Mouse (Mus musculus): ENCODE measurements at regions not wholly inside any gene's neighbourhood (a gene's known extent, or its start where the extent isn't known, plus 50 kb on each side); places are given as distances from the start of the nearest gene placed in this dataset.

GRCm38 (mm10) chr11:90088473-90088872 is 58.3 kb downstream of the Tmem100 start:
- DNase-seq (ENCODE audit: low spot score) (no peak), ATAC-seq (ENCODE audit: insufficient read depth, low read depth) (no peak)
- Histone ChIP-seq H3K4me3 (ENCODE audit: low read depth, low read length) (no peak overlapping the region), H3K27me3 (ENCODE audit: control insufficient read depth, insufficient read depth, low read length) (no peaks in the 10 kb centered on the region), H3K9ac (replicated peaks; ENCODE audit: low read depth, low read length) (no peak overlapping the region), H3K9me3 (replicated peaks; ENCODE audit: control insufficient read depth, low read length) (no peaks in the 10 kb centered on the region), H3K4me2 (ENCODE audit: low read depth, low read length) (no peak overlapping the region), H3K36me3 (replicated peaks; ENCODE audit: control insufficient read depth, insufficient read depth, low read length) (no peaks in the 10 kb centered on the region), H3K4me1 (ENCODE audit: control insufficient read depth, insufficient read depth) (0 out of 2 replicates have a peak, but pooled peaks cover 5% of the 10 kb centered on the region), H3K27ac (ENCODE audit: low read depth) (no peak overlapping the region)
- 66% methylated on average over 4 of the region's 4 CpGs for WGBS
- TF ChIP-seq EP300 (IDR thresholded peaks at IDR 0.05; ENCODE audit: low read depth), result no peak
- no peak for TF ChIP-seq CTCF (IDR thresholded peaks at IDR 0.05; ENCODE audit: low read depth)

GRCm38 (mm10) chr11:90094052-90094451 is 63.9 kb downstream of the Tmem100 start:
- no peak overlapping the region for H3K27ac ChIP-seq (ENCODE audit: low read depth)
- peaks cover 10% of the 10 kb centered on the region for H3K4me1 ChIP-seq (ENCODE audit: control insufficient read depth, insufficient read depth)
- ATAC-seq (ENCODE audit: insufficient read depth, low read depth), result no peak
- H3K4me3 ChIP-seq (ENCODE audit: low read depth, low read length), result no peak overlapping the region
- H3K36me3 ChIP-seq (replicated peaks; ENCODE audit: control insufficient read depth, insufficient read depth, low read length), result no peaks in the 10 kb centered on the region
- no peak for TF ChIP-seq EP300 (IDR thresholded peaks at IDR 0.05; ENCODE audit: low read depth)
- no peak for TF ChIP-seq CTCF (IDR thresholded peaks at IDR 0.05; ENCODE audit: low read depth)
- WGBS, result 26% methylated on average over 7 of the region's 7 CpGs
- no peak overlapping the region for H3K4me2 ChIP-seq (ENCODE audit: low read depth, low read length)
- H3K9me3 ChIP-seq (replicated peaks; ENCODE audit: control insufficient read depth, low read length), result no peaks in the 10 kb centered on the region
- H3K27me3 ChIP-seq (ENCODE audit: control insufficient read depth, insufficient read depth, low read length), result no peaks in the 10 kb centered on the region
- DNase-seq (ENCODE audit: low spot score), result no peak
- H3K9ac ChIP-seq (replicated peaks; ENCODE audit: low read depth, low read length), result no peak overlapping the region

- 71% methylated on average over 7 of the region's 7 CpGs for WGBS
- no peaks in the 10 kb centered on the region for H3K36me3 ChIP-seq (replicated peaks; ENCODE audit: control insufficient read depth, insufficient read depth, low read length)
- DNase-seq (ENCODE audit: low spot score) (no peak), ATAC-seq (ENCODE audit: insufficient read depth, low read depth) (no peak)
- H3K9me3 ChIP-seq (replicated peaks; ENCODE audit: control insufficient read depth, low read length), result no peaks in the 10 kb centered on the region
- no peak overlapping the region for H3K4me2 ChIP-seq (ENCODE audit: low read depth, low read length)
- H3K4me3 ChIP-seq (ENCODE audit: low read depth, low read length), result no peak overlapping the region
- TF ChIP-seq CTCF (IDR thresholded peaks at IDR 0.05; ENCODE audit: low read depth), result no peak
- TF ChIP-seq EP300 (IDR thresholded peaks at IDR 0.05; ENCODE audit: low read depth), result no peak
- H3K9ac ChIP-seq (replicated peaks; ENCODE audit: low read depth, low read length), result no peak overlapping the region
- no peaks in the 10 kb centered on the region for H3K27me3 ChIP-seq (ENCODE audit: control insufficient read depth, insufficient read depth, low read length)
- H3K27ac ChIP-seq (ENCODE audit: low read depth), result no peak overlapping the region
- H3K4me1 ChIP-seq (ENCODE audit: control insufficient read depth, insufficient read depth), result peaks cover 17% of the 10 kb centered on the region
These were observed 64.7 kb downstream of the Tmem100 start for GRCm38 (mm10) chr11:90094700-90095355.

- Histone ChIP-seq H3K27me3 (ENCODE audit: control insufficient read depth, insufficient read depth, low read length) (no peaks in the 10 kb centered on the region), H3K9me3 (replicated peaks; ENCODE audit: control insufficient read depth, low read length) (no peaks in the 10 kb centered on the region), H3K36me3 (replicated peaks; ENCODE audit: control insufficient read depth, insufficient read depth, low read length) (no peaks in the 10 kb centered on the region), H3K4me2 (ENCODE audit: low read depth, low read length) (no peak overlapping the region), H3K4me3 (ENCODE audit: low read depth, low read length) (no peak overlapping the region), H3K4me1 (ENCODE audit: control insufficient read depth, insufficient read depth) (peaks cover 28% of the 10 kb centered on the region), H3K27ac (ENCODE audit: low read depth) (no peak overlapping the region), H3K9ac (replicated peaks; ENCODE audit: low read depth, low read length) (no peak overlapping the region)
- no peak for ATAC-seq (ENCODE audit: insufficient read depth, low read depth)
- no peak for DNase-seq (ENCODE audit: low spot score)
- TF ChIP-seq CTCF (IDR thresholded peaks at IDR 0.05; ENCODE audit: low read depth), result no peak
- TF ChIP-seq EP300 (IDR thresholded peaks at IDR 0.05; ENCODE audit: low read depth), result no peak
- 53% methylated on average over 7 of the region's 7 CpGs for WGBS
These were observed 68.3 kb downstream of the Tmem100 start for GRCm38 (mm10) chr11:90098471-90098870.

GRCm38 (mm10) chr11:90099178-90099577 is 69.0 kb downstream of the Tmem100 start:
- Histone ChIP-seq H3K27me3 (ENCODE audit: control insufficient read depth, insufficient read depth, low read length) (no peaks in the 10 kb centered on the region), H3K4me1 (ENCODE audit: control insufficient read depth, insufficient read depth) (peaks cover 25% of the 10 kb centered on the region), H3K27ac (ENCODE audit: low read depth) (no peak overlapping the region), H3K9me3 (replicated peaks; ENCODE audit: control insufficient read depth, low read length) (no peaks in the 10 kb centered on the region), H3K9ac (replicated peaks; ENCODE audit: low read depth, low read length) (no peak overlapping the region), H3K4me3 (ENCODE audit: low read depth, low read length) (no peak overlapping the region), H3K36me3 (replicated peaks; ENCODE audit: control insufficient read depth, insufficient read depth, low read length) (no peaks in the 10 kb centered on the region), H3K4me2 (ENCODE audit: low read depth, low read length) (no peak overlapping the region)
- ATAC-seq (ENCODE audit: insufficient read depth, low read depth) (no peak), DNase-seq (ENCODE audit: low spot score) (no peak)
- WGBS, result 40% methylated on average over 1 of the region's 1 CpGs
- no peak for TF ChIP-seq CTCF (IDR thresholded peaks at IDR 0.05; ENCODE audit: low read depth)
- no peak for TF ChIP-seq EP300 (IDR thresholded peaks at IDR 0.05; ENCODE audit: low read depth)

GRCm38 (mm10) chr11:90100161-90100560 is 70.0 kb downstream of the Tmem100 start:
- H3K4me2 ChIP-seq (ENCODE audit: low read depth, low read length), result no peak overlapping the region
- no peak overlapping the region for H3K9ac ChIP-seq (replicated peaks; ENCODE audit: low read depth, low read length)
- WGBS, result 75% methylated on average over 2 of the region's 2 CpGs
- TF ChIP-seq EP300 (IDR thresholded peaks at IDR 0.05; ENCODE audit: low read depth), result no peak
- no peak for TF ChIP-seq CTCF (IDR thresholded peaks at IDR 0.05; ENCODE audit: low read depth)
- DNase-seq (ENCODE audit: low spot score), result no peak
- ATAC-seq (ENCODE audit: insufficient read depth, low read depth), result no peak
- H3K27ac ChIP-seq (ENCODE audit: low read depth), result peak overlapping the region; percentile 79
- H3K27me3 ChIP-seq (ENCODE audit: control insufficient read depth, insufficient read depth, low read length), result no peaks in the 10 kb centered on the region
- H3K36me3 ChIP-seq (replicated peaks; ENCODE audit: control insufficient read depth, insufficient read depth, low read length), result no peaks in the 10 kb centered on the region
- H3K4me1 ChIP-seq (ENCODE audit: control insufficient read depth, insufficient read depth), result peaks cover 21% of the 10 kb centered on the region
- H3K9me3 ChIP-seq (replicated peaks; ENCODE audit: control insufficient read depth, low read length), result no peaks in the 10 kb centered on the region
- no peak overlapping the region for H3K4me3 ChIP-seq (ENCODE audit: low read depth, low read length)

Data from heart, postnatal 0 days (tissue).